Mouse (Mus musculus): Measurements from ENCODE around the gene Lsg1. TPM values are rescaled to one million over a fixed set of nuclear protein-coding genes. Genes with fewer than 3 reads are reported as not detected.

The Lsg1 gene
- total RNA-seq, 2 experiments from 2014 or later = 16.3 to 17.5 TPM

DNA sequence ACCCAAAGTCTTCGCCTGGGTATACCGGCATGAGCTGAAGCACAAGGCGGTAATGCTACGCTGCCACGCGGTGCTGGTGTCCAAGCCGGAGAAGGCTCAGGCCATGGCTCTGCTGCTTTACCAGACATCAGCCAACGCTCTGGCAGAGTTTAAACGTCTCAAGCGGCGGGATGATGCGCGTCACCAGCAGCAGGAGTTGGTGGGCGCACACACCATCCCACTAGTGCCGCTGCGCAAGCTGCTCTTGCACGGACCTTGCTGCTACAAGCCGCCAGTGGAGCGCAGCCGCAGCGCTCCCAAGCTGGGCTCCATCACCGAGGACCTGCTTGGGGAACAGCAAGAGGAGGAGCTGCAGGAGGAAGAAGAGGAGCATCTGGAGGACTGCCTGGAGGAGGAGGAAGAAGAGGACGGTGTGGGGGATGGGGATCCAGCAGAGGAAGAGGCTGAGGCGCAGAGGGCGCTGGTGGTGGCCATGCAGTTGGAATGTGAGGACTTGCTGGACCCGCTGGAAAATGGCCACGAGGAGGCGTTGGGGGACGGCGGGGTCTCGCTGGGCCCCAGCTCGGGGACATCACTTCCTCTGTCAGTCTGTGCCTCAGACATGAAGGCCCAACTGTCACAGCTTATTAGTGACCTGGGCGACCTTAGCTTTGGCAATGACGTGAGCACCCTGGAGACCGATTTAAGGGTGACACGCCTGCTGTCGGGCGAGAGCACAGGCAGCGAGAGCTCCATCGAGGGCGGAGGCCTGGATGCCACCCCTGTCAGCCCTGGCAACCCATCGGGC, 13.8 kb upstream of the Lsg1 start:
- peak; percentile 65 for DNase-seq

- peak; percentile 74 for DNase-seq
Observed at GRCm38 (mm10) chr16:30600431-30601045, 13.1 kb upstream of the Lsg1 start.

DNA sequence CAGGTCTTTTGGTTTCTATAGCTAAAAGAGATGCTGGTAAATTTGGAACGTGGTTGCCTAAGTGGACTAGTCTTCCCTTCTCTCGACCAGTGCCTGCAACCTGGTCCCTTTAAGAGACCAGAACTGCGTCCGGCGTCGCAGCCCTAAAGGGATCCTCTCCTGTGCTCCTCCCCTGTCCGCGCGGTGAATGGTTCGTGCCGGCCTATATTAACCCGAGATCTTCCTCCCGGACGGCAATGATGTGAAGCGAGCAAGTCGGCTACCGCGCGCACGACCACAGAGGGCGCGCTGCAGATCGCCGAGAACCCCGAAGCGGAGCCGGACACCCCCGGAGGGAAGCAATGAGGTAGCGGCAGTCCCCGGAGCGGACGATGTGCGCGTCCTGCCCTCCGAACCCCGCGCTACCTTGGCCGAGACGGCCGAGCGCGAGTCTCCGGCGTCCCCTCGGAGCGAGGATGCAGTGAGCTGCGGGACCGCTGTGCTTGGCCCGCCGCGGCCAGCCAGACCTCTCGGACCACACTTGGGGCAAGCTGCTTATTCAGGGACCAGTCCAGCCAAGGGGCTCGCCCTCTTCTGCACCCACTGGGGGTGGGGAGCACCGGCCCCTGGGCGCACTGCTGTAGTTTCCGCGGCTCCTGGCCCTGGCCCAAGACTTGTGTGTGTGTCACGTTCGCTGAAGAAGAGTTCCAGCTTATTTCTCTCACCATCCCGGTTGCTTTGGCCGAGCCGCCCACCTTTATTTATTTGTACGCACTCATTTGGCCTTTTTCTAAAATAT, 12.3 kb upstream of the Lsg1 start, which contains the start of gene Fam43a:
Gene Fam43a (plus strand): TSS at position 233 of the 778 bp plus-strand sequence.
- peak; percentile 90 for DNase-seq

DNA sequence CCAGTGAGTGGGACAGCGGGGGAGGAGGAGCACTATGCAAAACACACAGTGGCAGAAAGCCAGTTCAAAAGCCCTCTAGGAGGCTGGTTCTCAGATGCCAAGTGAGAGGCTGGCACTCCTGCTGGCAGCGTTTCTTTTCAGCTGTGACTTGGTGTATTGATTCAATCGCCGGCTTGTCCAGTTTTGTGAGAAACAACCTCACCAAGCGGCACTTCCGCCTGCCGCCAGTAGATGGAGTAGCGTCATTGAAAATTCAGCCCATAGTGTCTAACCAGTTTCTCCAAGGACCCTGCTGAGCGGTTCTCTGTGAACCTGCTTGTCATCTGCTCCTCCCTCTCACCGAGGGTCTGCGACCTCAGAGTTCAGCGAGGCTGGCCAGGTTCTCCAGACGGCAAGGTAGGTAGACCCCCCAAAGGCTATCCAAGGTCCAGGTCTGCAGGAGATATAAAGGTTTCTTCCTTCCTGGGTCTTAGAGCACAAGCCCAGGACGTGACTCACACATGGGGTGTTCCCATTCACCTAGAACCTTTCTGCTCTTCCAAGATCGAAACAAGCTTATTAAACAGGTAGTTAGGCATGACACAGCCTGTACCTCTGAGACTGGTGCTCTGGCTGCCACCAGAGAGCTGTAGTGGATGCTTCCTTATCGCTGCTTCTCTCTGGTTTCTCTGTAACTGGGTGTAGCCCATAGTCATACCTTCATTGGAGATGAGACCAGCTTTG, 9.7 kb upstream of the Lsg1 start:
- peak; percentile 56 for DNase-seq

GRCm38 (mm10) chr16:30595835-30596557, 8.6 kb upstream of the Lsg1 start:
- DNase-seq = no peak

GRCm38 (mm10) chr16:30595356-30595755, 8.0 kb upstream of the Lsg1 start:
- no peak for DNase-seq

GRCm38 (mm10) chr16:30591990-30592389, 4.6 kb upstream of the Lsg1 start:
- no peak for DNase-seq

GRCm38 (mm10) chr16:30590264-30591209, 3.1 kb upstream of the Lsg1 start:
- DNase-seq = no peak

DNA sequence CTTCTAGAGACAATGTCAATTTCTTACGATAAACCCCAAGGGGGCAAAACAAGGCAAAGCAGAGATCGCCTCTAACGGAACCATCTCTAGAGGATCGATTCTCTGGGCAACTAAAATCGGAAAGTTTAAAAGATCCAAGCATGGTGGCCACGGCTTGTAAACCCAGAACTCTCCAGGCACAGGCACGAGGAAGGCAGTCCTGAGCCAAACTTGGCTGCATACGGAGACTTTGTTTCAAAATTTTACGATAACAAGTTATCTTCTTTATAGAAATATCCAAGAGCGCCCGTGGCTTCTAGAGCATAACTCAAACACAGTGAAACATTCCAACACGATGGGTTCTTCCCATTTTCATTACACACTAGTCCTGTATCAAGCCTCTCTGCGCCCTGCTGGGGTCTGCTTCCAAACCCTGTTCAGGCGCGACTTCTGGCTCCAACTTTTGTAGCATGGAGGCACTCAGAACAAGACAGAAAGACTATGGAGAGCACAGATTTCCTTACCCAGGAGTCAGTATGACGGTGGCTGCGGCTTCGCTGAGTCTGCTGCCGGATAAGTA, 378 bp downstream of the Lsg1 start:
- no peak for DNase-seq

DNA sequence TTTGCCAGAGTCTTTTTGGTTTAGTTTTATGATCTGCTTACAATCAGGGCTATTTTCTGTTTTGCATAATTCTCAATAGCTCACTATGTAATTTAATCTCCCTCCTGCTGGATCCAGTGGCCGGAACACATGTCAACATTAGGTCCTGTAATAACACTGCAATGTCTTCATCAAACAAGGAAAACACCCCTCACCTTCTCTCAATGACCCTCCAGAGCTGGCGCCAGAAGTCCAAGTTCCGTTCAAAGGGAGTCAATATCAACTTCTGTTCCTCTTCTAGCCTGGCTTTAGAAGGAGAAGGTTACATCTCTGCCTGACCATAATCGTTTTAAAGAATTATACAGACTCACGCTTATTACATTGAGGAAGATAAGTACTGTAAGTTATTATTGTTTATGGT, 6.6 kb downstream of the Lsg1 start:
- DNase-seq = no peak

- no peak for DNase-seq
Observed at GRCm38 (mm10) chr16:30576392-30576791, 11.0 kb downstream of the Lsg1 start.

GRCm38 (mm10) chr16:30575815-30576214, 11.6 kb downstream of the Lsg1 start:
- no peak for DNase-seq

- no peak for DNase-seq
Observed at GRCm38 (mm10) chr16:30572239-30572638, 15.2 kb downstream of the Lsg1 start.

DNA sequence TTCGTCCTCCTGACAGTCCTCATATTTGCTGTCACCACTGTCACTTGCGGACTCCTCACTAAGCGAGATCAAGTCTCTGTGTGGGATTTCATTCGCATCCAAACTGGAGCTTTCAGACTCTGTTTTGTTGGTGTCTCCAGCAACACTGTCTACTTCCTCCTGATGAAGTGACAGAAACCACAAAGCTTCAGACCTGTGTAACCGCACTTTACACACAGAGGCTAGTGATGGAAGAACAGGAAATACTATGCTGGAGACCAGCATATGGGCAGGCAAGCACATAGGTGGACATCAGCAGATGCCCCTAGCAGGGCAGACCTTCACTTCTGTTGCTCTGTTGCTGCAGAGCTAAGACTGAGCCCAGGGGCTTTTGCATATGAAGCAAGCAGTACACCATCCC, 16.0 kb downstream of the Lsg1 start:
- no peak for DNase-seq

DNA sequence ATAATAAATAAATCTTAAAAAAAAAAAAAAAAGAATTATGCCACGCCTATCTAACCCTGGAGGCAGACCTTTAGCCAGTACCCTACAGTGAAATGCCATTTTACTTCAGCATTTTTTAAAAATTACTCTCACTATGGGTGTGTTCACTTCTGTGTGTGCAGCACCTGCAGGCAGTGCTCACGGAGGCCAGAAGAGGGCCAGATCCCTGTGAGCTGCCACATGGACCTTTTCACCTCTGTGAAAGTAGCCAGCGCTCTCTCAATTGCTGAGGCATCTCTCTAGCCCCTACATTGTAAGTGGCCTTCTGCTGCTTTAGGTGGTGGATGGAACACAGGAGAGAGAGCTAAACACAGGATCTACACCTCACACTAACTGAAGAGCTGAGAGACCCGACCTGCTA, 17.2 kb downstream of the Lsg1 start:
- no peak for DNase-seq

DNA sequence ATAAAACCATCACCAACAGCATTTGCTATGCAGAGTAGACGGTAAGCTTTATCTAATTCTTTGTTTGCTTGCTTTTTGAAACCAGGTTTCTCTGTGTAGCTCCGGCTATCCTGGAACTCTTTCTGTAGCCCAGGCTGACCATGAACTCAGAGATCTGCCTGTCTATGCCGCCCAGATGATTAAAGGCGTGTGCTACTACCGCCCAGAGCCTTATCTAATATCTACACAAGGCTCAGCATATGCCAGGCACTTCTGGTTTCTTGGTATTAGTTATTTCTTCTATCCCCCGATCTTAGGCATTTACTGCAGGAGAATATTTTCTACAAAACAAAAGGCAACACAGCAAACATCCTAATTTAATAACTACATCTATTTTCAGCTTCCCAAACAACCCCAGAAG, 21.8 kb downstream of the Lsg1 start:
- no peak for DNase-seq

- no peak for DNase-seq
Observed at GRCm38 (mm10) chr16:30560601-30561000, 26.8 kb downstream of the Lsg1 start.

- no peak for DNase-seq
Observed at GRCm38 (mm10) chr16:30559312-30559992, 27.9 kb downstream of the Lsg1 start.

DNA sequence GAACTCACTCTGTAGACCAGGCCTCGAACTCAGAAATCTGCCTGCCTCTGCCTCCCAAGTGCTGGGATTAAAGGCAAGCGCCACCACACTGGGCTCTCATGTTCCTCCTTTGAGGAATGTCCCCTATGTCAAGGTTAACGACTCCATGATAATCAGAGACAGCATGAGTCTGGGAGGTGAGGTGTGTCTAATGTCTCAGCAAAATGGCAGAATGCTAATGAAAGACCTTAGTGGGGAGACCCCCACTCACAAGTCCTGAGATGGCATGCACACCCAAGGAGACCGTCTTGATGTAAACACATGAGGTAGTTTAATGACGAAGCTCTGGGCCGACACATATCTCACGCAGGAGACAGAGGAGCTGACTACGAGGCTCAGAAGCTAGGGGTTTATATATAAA, 33.3 kb downstream of the Lsg1 start:
- no peak for DNase-seq
